Comparison of ENCODE assay signal across 8 mouse cellular contexts in the genomic region with DNA sequence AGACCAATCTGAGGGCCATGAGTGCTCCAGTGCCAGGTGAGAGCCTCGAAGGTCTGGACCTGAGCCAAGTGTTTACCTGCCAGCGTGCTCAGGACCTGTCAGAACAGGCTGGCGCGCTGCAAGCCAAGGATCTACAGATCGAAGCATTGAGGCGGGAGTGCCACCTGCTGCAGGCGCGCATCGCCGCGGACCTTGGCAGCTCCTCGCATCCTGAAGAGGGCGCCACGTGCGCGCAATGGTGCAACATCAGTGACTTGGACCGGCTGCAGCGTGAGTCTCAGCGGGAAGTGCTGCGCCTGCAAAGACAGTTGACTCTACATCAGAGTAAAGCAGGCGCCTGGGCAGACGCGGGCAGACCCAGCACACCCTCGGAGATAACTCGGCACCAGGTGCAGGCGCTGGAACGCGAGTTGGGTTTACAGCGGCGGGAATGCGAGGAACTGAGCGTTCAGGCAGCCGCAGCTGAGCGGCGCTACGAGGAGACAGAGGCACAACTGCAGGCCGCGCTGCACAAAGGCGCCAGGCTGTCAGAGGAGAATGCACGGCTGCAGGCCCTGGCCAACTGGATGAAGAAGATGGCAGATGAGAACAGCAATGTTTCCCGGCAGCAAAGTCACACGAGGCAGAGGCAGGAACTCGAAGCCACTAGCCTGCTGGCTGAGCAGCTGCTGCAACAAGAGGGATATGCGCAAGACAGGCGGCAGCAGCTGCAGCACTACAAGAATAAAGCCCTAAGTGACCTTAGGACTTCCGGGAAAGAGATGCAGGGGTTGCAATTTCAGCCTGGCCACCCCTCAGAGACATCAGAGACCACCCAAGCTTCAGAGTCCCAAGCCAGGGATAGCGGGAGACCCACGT. TPM values are rescaled to one million over a fixed set of nuclear protein-coding genes. Genes with fewer than 3 reads are reported as not detected.
DNase-seq lines count a peak whose midpoint lies in the region; ATAC-seq and TF ChIP-seq lines count a peak whose summit lies in the region.

No protein-coding gene starts in this region.

- DNase-seq in CD8-positive naive resting alpha-beta T cell, adult 2 months (ENCODE audit: low read depth in 2 of 2, low spot score in 2 of 2) = peak; percentile 85 to 88
- DNase-seq in cerebellum, adult 11-12 months = peak; percentile 87
- DNase-seq in heart, postnatal 25 days (ENCODE audit: low spot score) = peak; percentile 71
- DNase-seq in layer of hippocampus, adult 18-20 months (ENCODE audit: low spot score in 2 of 2) = peak; percentile 82 to 91
- peak; percentile 90 to 92 for DNase-seq in lung, adult 18-20 months

- H3K9ac ChIP-seq in forebrain, embryonic 15.5 days (replicated peaks) = peak overlapping the region; percentile 66
- peak overlapping the region; percentile 63 for H3K9ac ChIP-seq in neural tube, embryonic 14.5 days (replicated peaks; ENCODE audit: low read depth, low read length)

- peak; percentile 76 for ATAC-seq in forebrain, embryonic 15.5 days (replicated peaks)
- peak; percentile 70 for ATAC-seq in neural tube, embryonic 14.5 days (ENCODE audit: low read depth)

- H3K27ac ChIP-seq in forebrain, embryonic 15.5 days (replicated peaks) = peak overlapping the region; percentile 91; the same call in 1 of the 2 replicates
- H3K27ac ChIP-seq in neural tube, embryonic 14.5 days (ENCODE audit: low read depth, low read length) = no peak overlapping the region
- no peak overlapping the region for H3K27ac ChIP-seq in testis, adult 2 months (ENCODE audit: control insufficient read depth, insufficient read depth, low read depth, low read length)

- H3K27me3 ChIP-seq in forebrain, embryonic 15.5 days = no peaks in the 10 kb centered on the region
- no peaks in the 10 kb centered on the region for H3K27me3 ChIP-seq in neural tube, embryonic 14.5 days (ENCODE audit: control insufficient read depth, insufficient read depth, low read length)
- H3K27me3 ChIP-seq in testis, adult 2 months (ENCODE audit: control insufficient read depth, insufficient read depth, low read length) = no peaks in the 10 kb centered on the region

- peak overlapping the region; percentile 92 for H3K4me2 ChIP-seq in forebrain, embryonic 15.5 days (replicated peaks)
- H3K4me2 ChIP-seq in neural tube, embryonic 14.5 days (ENCODE audit: low read depth, low read length) = peak overlapping the region; percentile 97

- WGBS in forebrain, embryonic 15.5 days = 10% methylated on average over 48 of the region's 48 CpGs
- WGBS in neural tube, embryonic 14.5 days = 6% methylated on average over 48 of the region's 48 CpGs

- peak overlapping the region; percentile 59 for H3K4me3 ChIP-seq in forebrain, embryonic 15.5 days
- peak overlapping the region; percentile 55 for H3K4me3 ChIP-seq in neural tube, embryonic 14.5 days (ENCODE audit: low read depth, low read length)
- peak overlapping the region; percentile 72 for H3K4me3 ChIP-seq in testis, adult 2 months (ENCODE audit: control insufficient read depth, low read depth, low read length)

- 0 out of 2 replicates have a peak, but pooled peaks have one; percentile 8 for TF ChIP-seq POLR2A in testis, adult 2 months (IDR thresholded peaks at IDR 0.05; ENCODE audit: control insufficient read depth, low read depth, low read length)

- H3K9me3 ChIP-seq in forebrain, embryonic 15.5 days = no peaks in the 10 kb centered on the region
- H3K9me3 ChIP-seq in neural tube, embryonic 14.5 days (ENCODE audit: control insufficient read depth, low read length) = no peaks in the 10 kb centered on the region

- H3K36me3 ChIP-seq in forebrain, embryonic 15.5 days = no peaks in the 10 kb centered on the region
- no peaks in the 10 kb centered on the region for H3K36me3 ChIP-seq in neural tube, embryonic 14.5 days (ENCODE audit: control insufficient read depth, insufficient read depth, low read length)
- no peaks in the 10 kb centered on the region for H3K36me3 ChIP-seq in testis, adult 2 months (ENCODE audit: control insufficient read depth, insufficient read depth, low read length)

- peak; percentile 58; the same call in 1 of the 2 replicates for TF ChIP-seq CTCF in testis, adult 2 months (IDR thresholded peaks at IDR 0.05; ENCODE audit: control insufficient read depth, insufficient read depth, insufficient replicate concordance, low read depth, low read length)

- intact Hi-C loops in heart, postnatal 25 days (cut with DNase I) = loop anchor here (1.0 to 5.0 kb wide), 4 partner anchors 23 to 78 kb away; a partner anchor contains a TSS

- peaks cover 22% of the 10 kb centered on the region for H3K4me1 ChIP-seq in forebrain, embryonic 15.5 days
- H3K4me1 ChIP-seq in neural tube, embryonic 14.5 days (ENCODE audit: control insufficient read depth, insufficient read depth, low read length) = peaks cover 17% of the 10 kb centered on the region
- H3K4me1 ChIP-seq in testis, adult 2 months (ENCODE audit: control insufficient read depth, insufficient read depth, low read length) = peaks cover 8% of the 10 kb centered on the region

RNA-seq across cellular contexts. Expression of a gene that starts 1.8 kb away (rescaled TPM):
- polyA plus RNA-seq in forebrain, embryonic 15.5 days (2015; fragmentation: Nextera tagmentation; extraction: Ambion mirVana) = 1.7 TPM in 2 replicates
- total RNA-seq in heart, postnatal 25 days (2021) = under 1 TPM; 0.08 to 0.14 TPM
- total RNA-seq in layer of hippocampus, adult 18-20 months (2021) = 1 to 10 TPM; 3.4 to 3.7 TPM
- 2.2 and 2.7 TPM in 2 replicates for polyA plus RNA-seq in neural tube, embryonic 14.5 days (2014; fragmentation: Nextera tagmentation; extraction: Ambion mirVana)
- polyA plus RNA-seq in testis, adult 2 months (2012; rRNA removed) = 159 and 181 TPM in 2 replicates

RNA-seq across cellular contexts. Expression of a gene that starts 7.8 kb away (rescaled TPM):
- polyA plus RNA-seq in forebrain, embryonic 15.5 days (2015; fragmentation: Nextera tagmentation; extraction: Ambion mirVana) = 307 and 318 TPM in 2 replicates
- total RNA-seq in heart, postnatal 25 days (2021) = 100 to 1,000 TPM; 102 to 113 TPM
- total RNA-seq in layer of hippocampus, adult 18-20 months (2021) = 100 to 1,000 TPM; 148 to 155 TPM
- 280 and 285 TPM in 2 replicates for polyA plus RNA-seq in neural tube, embryonic 14.5 days (2014; fragmentation: Nextera tagmentation; extraction: Ambion mirVana)
- 65.9 and 80.1 TPM in 2 replicates for polyA plus RNA-seq in testis, adult 2 months (2012; rRNA removed)

RNA-seq across cellular contexts. Expression of a gene that starts 23.2 kb away (rescaled TPM):
- 8.6 and 8.8 TPM in 2 replicates for polyA plus RNA-seq in forebrain, embryonic 15.5 days (2015; fragmentation: Nextera tagmentation; extraction: Ambion mirVana)
- 1 to 10 TPM; 2.0 to 2.2 TPM for total RNA-seq in heart, postnatal 25 days (2021)
- 1 to 10 TPM; 4.9 to 6.0 TPM for total RNA-seq in layer of hippocampus, adult 18-20 months (2021)
- 4.8 and 6.7 TPM in 2 replicates for polyA plus RNA-seq in neural tube, embryonic 14.5 days (2014; fragmentation: Nextera tagmentation; extraction: Ambion mirVana)
- polyA plus RNA-seq in testis, adult 2 months (2012; rRNA removed) = 3.8 and 4.1 TPM in 2 replicates

Comparison
In these comparisons a context has a peak if more than half of its experiments do, and no peak if none do; other contexts are left out.
1. RNA of a gene that starts 1.8 kb away (polyA plus RNA-seq): 159 to 181 TPM in testis, adult 2 months; 2.2 to 2.7 TPM in neural tube, embryonic 14.5 days and 1.7 TPM in forebrain, embryonic 15.5 days; every median in the first group is over 10 times any median in the second.
2. Peak in every context shown above with its lines, with median percentiles within 50 percentile points of each other: DNase-seq and H3K4me3 ChIP-seq.